Mouse (Mus musculus) mature B cell (primary cell): ENCODE data around the gene Zfp568.

Experiments
- in situ Hi-C: fragments of 300-500 bp; cut with MboI; formaldehyde crosslinking; loops from 2 replicates; pipeline ENCODE4 v1.14.3; 2019

The Zfp568 gene

DNA sequence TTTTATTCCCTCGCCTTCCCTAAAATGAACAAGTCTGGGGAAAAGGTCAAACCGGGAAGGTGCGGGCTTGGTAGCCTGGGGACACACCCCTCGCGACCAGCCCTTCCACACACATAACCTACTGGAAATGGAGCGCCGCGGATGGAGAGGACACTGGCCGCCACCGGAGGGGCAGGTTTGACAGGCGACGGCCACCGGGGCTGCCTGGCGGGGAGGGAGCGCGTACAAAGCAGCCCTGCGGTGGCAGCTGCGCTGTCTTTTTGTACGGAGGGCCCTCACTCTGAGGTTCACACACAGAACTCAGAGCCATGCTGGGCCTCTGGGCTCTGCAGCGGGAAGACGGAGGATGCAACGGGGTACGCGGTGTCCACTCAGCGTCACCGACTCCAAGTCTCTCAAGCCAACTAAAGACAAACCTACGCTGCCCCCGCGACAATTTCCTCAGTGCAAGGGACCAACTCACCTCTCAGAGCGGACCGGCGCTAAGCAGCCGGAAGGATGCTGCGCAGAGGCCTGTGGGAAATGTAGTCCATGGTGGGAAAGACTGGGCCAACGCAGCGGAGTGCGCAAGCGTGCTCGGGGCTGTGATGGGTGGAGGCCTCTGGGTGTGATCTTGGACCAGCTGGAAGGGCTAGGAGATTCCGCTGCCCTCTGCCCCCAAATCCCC lies 67.3 kb downstream of the Zfp568 start, which contains the start of gene Zfp14:
Gene Zfp14 (minus strand): TSS at position 499 of the 667 bp plus-strand sequence.
- in situ Hi-C loops: no loop called here

DNA sequence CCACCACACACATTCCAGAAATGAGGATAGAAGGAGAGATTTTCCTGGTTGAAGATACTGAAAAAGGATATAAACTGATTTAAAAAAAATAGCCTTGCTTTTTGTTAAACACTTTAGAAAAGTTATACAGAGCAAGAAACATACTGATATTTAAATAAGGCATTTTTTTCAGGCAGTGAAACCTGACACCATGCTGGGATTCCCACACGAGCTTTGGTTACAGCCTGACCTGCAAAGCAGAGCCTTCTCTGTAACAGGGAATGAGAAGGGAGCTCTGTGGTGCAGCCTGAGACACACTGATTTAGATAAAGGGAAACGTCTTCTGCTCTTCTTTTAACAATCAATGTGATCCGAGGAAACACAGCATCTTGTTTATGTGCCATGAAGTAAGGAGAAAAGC lies 69.8 kb downstream of the Zfp568 start:
- in situ Hi-C loops: no loop called here

DNA sequence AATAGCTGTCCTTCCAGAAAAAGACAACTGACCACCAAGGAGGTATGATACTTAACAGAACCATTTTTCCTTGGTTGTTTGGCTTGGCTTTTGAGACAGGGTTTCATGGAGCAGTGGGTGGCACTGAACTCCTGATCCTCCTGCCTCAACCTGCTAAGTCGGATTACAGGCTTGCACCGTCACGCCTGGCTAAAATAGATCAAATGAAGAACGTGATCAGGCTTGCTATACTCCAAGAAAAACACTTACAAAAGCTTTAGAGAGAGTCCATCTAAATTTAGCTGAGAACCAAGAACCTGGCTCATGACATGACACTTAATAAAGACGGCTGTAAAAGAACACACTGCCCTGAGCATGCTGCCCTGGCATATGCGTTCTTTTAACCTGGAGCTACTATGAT lies 76.6 kb downstream of the Zfp568 start:
- in situ Hi-C loops: no loop called here

DNA sequence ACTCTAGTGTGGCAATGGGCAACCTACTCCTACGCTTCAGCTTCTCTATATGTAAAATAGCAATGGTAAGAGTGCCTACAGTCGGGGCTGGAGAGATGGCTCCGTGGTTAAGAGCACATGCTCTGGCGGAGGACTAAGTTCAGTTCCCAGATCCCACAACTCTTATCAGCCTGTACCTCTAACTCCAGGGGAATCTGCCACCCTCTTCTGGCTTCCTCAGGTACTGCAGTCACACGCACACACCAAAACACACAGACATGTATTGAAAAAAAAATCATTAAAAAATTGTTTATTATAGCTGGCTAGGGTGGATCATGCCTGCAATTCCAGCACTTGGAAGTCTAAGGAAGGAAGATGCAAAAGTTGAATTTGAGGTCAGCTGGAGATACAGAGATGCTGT lies 78.7 kb downstream of the Zfp568 start:
- in situ Hi-C loops: no loop called here

DNA sequence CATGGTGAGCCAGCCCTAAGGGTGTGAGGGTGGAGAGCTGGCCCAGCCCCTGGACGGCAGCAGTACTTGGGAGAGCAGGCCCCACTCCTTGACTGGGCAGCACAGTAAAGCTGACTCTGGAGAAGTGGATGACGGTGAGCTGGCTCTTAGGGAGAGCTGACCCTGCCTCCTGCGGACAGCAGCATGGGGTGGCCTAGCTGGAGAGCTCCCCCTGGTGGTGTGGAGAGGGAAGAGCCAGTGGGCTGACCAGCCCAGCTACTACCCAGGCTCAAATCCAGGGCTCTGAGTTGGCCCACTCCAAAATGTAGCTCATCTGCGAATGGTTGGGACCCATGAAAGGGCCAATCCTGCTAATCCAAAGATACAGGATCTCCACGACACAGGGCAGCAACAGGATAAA lies 80.9 kb downstream of the Zfp568 start:
- in situ Hi-C loops: no loop called here

DNA sequence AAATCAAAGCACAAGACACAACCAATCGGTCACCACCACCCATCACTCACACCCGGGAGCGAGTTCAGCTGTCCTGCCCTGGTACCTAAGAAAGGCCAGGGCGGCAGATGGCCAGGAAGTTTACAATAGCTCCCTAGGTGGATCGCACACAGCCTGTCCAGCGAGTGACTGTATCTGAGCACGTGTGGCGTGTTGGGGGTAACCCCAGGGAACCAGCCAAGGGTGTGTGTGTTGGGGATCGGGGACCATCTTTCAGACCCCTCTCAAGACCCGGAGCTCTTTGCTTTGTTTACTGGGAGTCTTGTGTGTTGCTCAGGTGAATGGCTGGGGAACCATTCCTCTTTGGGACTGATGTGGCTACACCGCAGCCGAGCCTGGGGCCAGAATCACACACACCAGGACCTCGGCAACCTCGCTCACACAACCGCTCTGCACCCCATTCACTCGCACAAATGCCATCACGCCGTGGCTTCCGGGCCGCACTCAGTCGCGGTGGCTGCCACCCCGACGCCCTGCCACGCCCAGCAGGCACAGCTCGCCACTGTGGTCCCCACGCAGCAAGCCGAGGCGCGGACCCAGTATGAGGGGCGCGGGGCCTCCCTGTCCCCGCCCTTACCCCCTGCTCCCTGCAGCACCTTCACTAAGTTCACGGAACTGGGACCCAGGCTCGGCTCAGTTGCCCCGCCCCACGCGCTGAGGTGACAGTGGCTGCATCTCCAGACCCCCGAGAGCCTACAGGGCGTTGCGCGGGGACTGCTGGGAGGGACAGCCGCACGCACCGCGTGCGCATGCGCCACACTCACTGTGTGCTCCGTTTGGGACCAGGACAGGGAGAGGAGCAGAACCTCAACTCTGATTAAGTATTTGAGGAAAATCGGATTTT lies 88.6 kb downstream of the Zfp568 start, which contains the start of gene Zfp82:
Gene Zfp82 (minus strand): TSS at position 755 of the 883 bp plus-strand sequence.
- in situ Hi-C loops: no loop called here
